Mouse (Mus musculus): ENCODE results near the gene Scp2.

- TF ChIP-seq CTCF (IDR thresholded peaks at IDR 0.05) (no peak), EP300 (IDR thresholded peaks at IDR 0.05; ENCODE audit: insufficient read depth, low read depth, low read length) (no peak), POLR2A (IDR thresholded peaks at IDR 0.05; ENCODE audit: insufficient read depth, low read depth, low read length) (no peak)
Observed at GRCm38 (mm10) chr4:108143778-108144177, 1.0 kb downstream of the Scp2 start.

Data from heart, adult 2 months (tissue).